ENCODE assay signal across 12 mouse cellular contexts in the genomic region with DNA sequence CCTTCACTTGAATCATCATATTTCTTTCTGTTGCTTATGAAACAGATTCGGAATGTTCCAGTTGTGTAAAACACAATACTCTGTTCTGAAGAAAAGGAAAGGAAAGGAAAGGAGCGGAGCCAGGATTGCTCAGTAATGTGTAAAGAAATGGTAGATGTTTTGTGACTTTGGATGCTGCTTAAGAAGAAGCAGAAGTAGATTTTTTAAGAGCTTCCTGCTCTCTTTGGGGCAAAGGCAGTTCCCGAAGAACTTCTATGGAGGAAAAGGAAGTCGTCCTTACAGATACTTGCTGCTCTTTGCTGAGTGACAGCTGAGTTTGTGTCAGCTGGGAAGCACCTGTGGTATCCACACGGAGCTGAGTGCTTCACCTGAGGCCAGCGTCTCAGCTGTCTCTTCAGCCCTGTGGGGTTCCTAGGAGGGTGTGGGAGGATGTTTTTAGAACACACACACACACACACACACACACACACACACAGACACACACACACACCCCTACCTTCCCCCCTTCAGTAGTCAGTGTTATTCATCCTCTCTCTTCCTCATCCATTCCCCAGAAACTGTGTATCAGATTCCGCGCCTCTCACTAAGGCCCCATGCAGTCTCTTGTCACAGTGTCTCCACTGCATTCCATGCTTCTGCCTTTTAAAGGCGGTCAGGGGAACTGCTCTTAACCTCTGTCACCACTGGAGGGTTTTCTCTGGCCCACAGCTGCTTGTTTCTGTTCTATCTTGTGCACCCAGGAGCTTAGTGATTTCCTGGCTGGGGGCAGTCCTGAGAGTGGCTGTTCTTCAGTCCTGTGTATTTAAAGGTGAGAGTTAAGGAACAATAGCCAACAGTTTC. TPM values are rescaled to one million over a fixed set of nuclear protein-coding genes. Genes with fewer than 3 reads are reported as not detected.
DNase-seq lines count a peak whose midpoint lies in the region; ATAC-seq and TF ChIP-seq lines count a peak whose summit lies in the region.
"Had no signal": no experiment of that assay in that cellular context is flagged by ENCODE, and none has a peak within 500 bp of the region (broad histone marks: within the 10 kb centered on the region; RNA-seq: fewer than 3 reads in every experiment).

No protein-coding gene starts in this region.

- peak; percentile 26 for TF ChIP-seq CTCF in lung, postnatal 0 days (IDR thresholded peaks at IDR 0.05)
- no peak for TF ChIP-seq CTCF in lung, adult 2 months (IDR thresholded peaks at IDR 0.05; ENCODE audit: insufficient read depth, low read length)
- TF ChIP-seq CTCF in bone marrow, adult 2 months (IDR thresholded peaks at IDR 0.05; ENCODE audit: control insufficient read depth, insufficient read depth, low read length) = no peak

- no peak for DNase-seq in heart, adult 18-20 months
- DNase-seq in lung, postnatal 0 days (ENCODE audit: low spot score) = peak; percentile 56
- DNase-seq in lung, adult 2 months = no peak
- no peak for DNase-seq in cerebellum, postnatal 10 days
- no peak for DNase-seq in urinary bladder, postnatal 10 days (ENCODE audit: low spot score)
- DNase-seq: cerebellum, adult 2 months; gastrocnemius, postnatal 25 days; kidney, adult 8-10 months had no signal

- ATAC-seq in heart, embryonic 14.5 days (ENCODE audit: insufficient number of reproducible peaks, insufficient read depth, low FRiP score, low read depth) = peak; percentile 54; the same call in 1 of the 2 replicates
- ATAC-seq in lung, postnatal 0 days = no peak
- ATAC-seq in monocyte, adult 5-6 weeks (replicated peaks; ENCODE audit: insufficient number of reproducible peaks, low FRiP score, low TSS enrichment, poor library complexity, severe bottlenecking) = 0 out of 2 replicates have a peak, but pooled peaks have one; percentile 7
- ATAC-seq: midbrain, embryonic 15.5 days had no signal

- H3K27me3 ChIP-seq in heart, embryonic 14.5 days (ENCODE audit: control insufficient read depth, insufficient read depth, low read length) = no peaks in the 10 kb centered on the region
- H3K27me3 ChIP-seq in lung, postnatal 0 days (replicated peaks; ENCODE audit: insufficient read depth, low read length) = no peaks in the 10 kb centered on the region
- H3K27me3 ChIP-seq: midbrain, embryonic 15.5 days had no signal

- H3K4me2 ChIP-seq in heart, embryonic 14.5 days (ENCODE audit: low read length) = no peak overlapping the region
- no peak overlapping the region for H3K4me2 ChIP-seq in lung, postnatal 0 days (replicated peaks; ENCODE audit: low read depth, low read length)
- H3K4me2 ChIP-seq: midbrain, embryonic 15.5 days had no signal

- WGBS in heart, embryonic 14.5 days = 34% methylated on average over 9 of the region's 9 CpGs
- WGBS in lung, postnatal 0 days = 53% methylated on average over 9 of the region's 9 CpGs
- WGBS in lung, adult 2 months = 46% methylated on average over 9 of the region's 9 CpGs
- 26% methylated on average over 9 of the region's 9 CpGs for WGBS in bone marrow, adult 2 months

- H3K36me3 ChIP-seq in heart, embryonic 14.5 days (ENCODE audit: control insufficient read depth, insufficient read depth, low read length) = 0 out of 2 replicates have a peak, but pooled peaks cover 5% of the 10 kb centered on the region
- no peaks in the 10 kb centered on the region for H3K36me3 ChIP-seq in lung, postnatal 0 days (ENCODE audit: insufficient read depth, low read length)
- H3K36me3 ChIP-seq: midbrain, embryonic 15.5 days had no signal

- peak overlapping the region; percentile 51 to 57 for H3K27ac ChIP-seq in heart, embryonic 14.5 days (replicated peaks in 1 of 2; ENCODE audit: control insufficient read depth in 1 of 2, insufficient read depth in 1 of 2, low read depth in 2 of 2, low read length in 2 of 2)
- no peak overlapping the region for H3K27ac ChIP-seq in lung, postnatal 0 days (ENCODE audit: low read length)
- H3K27ac ChIP-seq in bone marrow, adult 2 months (ENCODE audit: control insufficient read depth, insufficient read depth, low read depth, low read length, poor library complexity) = peak overlapping the region; percentile 9; the same call in 1 of the 2 replicates
- H3K27ac ChIP-seq: midbrain, embryonic 15.5 days had no signal

- no peaks in the 10 kb centered on the region for H3K9me3 ChIP-seq in heart, embryonic 14.5 days (ENCODE audit: control insufficient read depth, low read length)
- H3K9me3 ChIP-seq in lung, postnatal 0 days (ENCODE audit: low read length) = no peaks in the 10 kb centered on the region
- H3K9me3 ChIP-seq: midbrain, embryonic 15.5 days had no signal

- H3K4me3 ChIP-seq in heart, embryonic 14.5 days (ENCODE audit: control insufficient read depth in 1 of 2, insufficient read depth in 1 of 2, low read depth in 1 of 2, low read length in 2 of 2) = no peak overlapping the region
- no peak overlapping the region for H3K4me3 ChIP-seq in lung, postnatal 0 days (ENCODE audit: low read depth, low read length)
- H3K4me3 ChIP-seq in lung, adult 2 months (replicated peaks; ENCODE audit: extremely low read depth, low read depth, low read length) = no peak overlapping the region
- no peak overlapping the region for H3K4me3 ChIP-seq in bone marrow, adult 2 months (replicated peaks; ENCODE audit: control insufficient read depth, low read depth, low read length)
- H3K4me3 ChIP-seq: midbrain, embryonic 15.5 days had no signal

- no peak for TF ChIP-seq EP300 in lung, postnatal 0 days (IDR thresholded peaks at IDR 0.05)

- peaks cover 31 to 69% of the 10 kb centered on the region in 2 experiments for H3K4me1 ChIP-seq in heart, embryonic 14.5 days (ENCODE audit: control insufficient read depth in 2 of 2, insufficient read depth in 2 of 2, low read length in 2 of 2)
- peaks cover 27% of the 10 kb centered on the region; the same call in 1 of the 2 replicates for H3K4me1 ChIP-seq in lung, postnatal 0 days (ENCODE audit: insufficient read depth, low read depth, low read length)
- peaks cover 19% of the 10 kb centered on the region for H3K4me1 ChIP-seq in lung, adult 2 months (ENCODE audit: control insufficient read depth, insufficient read depth, low read length)
- peaks cover 11% of the 10 kb centered on the region for H3K4me1 ChIP-seq in bone marrow, adult 2 months (ENCODE audit: control insufficient read depth, insufficient read depth, low read length)

- TF ChIP-seq POLR2A in lung, adult 2 months (IDR thresholded peaks at IDR 0.05; ENCODE audit: borderline replicate concordance, extremely low read depth, low read depth, low read length) = no peak
- TF ChIP-seq POLR2A in bone marrow, adult 2 months (IDR thresholded peaks at IDR 0.05; ENCODE audit: borderline replicate concordance, control insufficient read depth, low read depth, low read length) = no peak

- H3K9ac ChIP-seq in heart, embryonic 14.5 days (ENCODE audit: low read length) = 0 out of 2 replicates have a peak overlapping the region, but pooled peaks have one; percentile 8
- H3K9ac ChIP-seq in lung, postnatal 0 days (replicated peaks; ENCODE audit: low read depth) = no peak overlapping the region
- H3K9ac ChIP-seq: midbrain, embryonic 15.5 days had no signal

RNA-seq across cellular contexts. Expression of a gene that starts 6.7 kb away (rescaled TPM):
- polyA plus RNA-seq in heart, embryonic 14.5 days (2014; fragmentation: Nextera tagmentation; extraction: Ambion mirVana) = 35.9 and 37.2 TPM in 2 replicates
- total RNA-seq in heart, adult 18-20 months (2021) = 10 to 100 TPM; 15.9 to 18.3 TPM
- 37.5 and 38.9 TPM in 2 replicates for polyA plus RNA-seq in lung, postnatal 0 days (2015; fragmentation: Nextera tagmentation; extraction: Ambion mirVana)
- polyA plus RNA-seq in lung, adult 2 months (2012; rRNA removed) = 47.6 and 63.1 TPM in 2 replicates
- polyA plus RNA-seq in bone marrow, adult 2 months (2011; ENCODE audit: insufficient read depth, insufficient read length, low replicate concordance, missing spikeins) = 9.0 and 24.4 TPM in 2 replicates
- 47.5 to 60.0 TPM (median 54.9 TPM) in 3 replicates for total RNA-seq in monocyte, adult 5-6 weeks (2017)
